Comparison of ENCODE assay signal across 16 mouse cellular contexts in genomic region chr7:28186631-28187030, GRCm38 (mm10). TPM values are rescaled to one million over a fixed set of nuclear protein-coding genes. Genes with fewer than 3 reads are reported as not detected.
"Had no signal": no experiment of that assay in that cellular context is flagged by ENCODE, and none has a peak within 500 bp of the region (broad histone marks: within the 10 kb centered on the region; RNA-seq: fewer than 3 reads in every experiment).

No protein-coding gene starts in this region.

- H3K27me3 ChIP-seq: midbrain, embryonic 15.5 days; neural tube, embryonic 12.5 days had no signal

- H3K9me3 ChIP-seq: limb, embryonic 10.5 days; midbrain, embryonic 15.5 days; neural tube, embryonic 12.5 days had no signal

- H3K4me1 ChIP-seq: limb, embryonic 10.5 days; neural tube, embryonic 12.5 days had no signal

- H3K4me3 ChIP-seq: layer of hippocampus, adult 2 months; limb, embryonic 10.5 days; midbrain, embryonic 15.5 days; neural tube, embryonic 12.5 days had no signal

- ATAC-seq: midbrain, embryonic 15.5 days had no signal

- H3K27ac ChIP-seq: layer of hippocampus, adult 2 months; limb, embryonic 10.5 days; liver, embryonic 14.5 days; midbrain, embryonic 15.5 days; neural tube, embryonic 12.5 days; stomach, postnatal 0 days had no signal

- DNase-seq: kidney, adult 9 months; kidney, postnatal 10 days; kidney, postnatal 4 days; lung, adult 2 months; lung, postnatal 36 days; thymus, postnatal 4 days had no signal

- H3K9ac ChIP-seq: liver, embryonic 14.5 days; midbrain, embryonic 15.5 days; neural tube, embryonic 12.5 days had no signal

- H3K4me2 ChIP-seq: midbrain, embryonic 15.5 days; neural tube, embryonic 12.5 days had no signal

RNA-seq across cellular contexts. Expression of gene 9530053A07Rik, which starts 57.4 kb away (rescaled TPM):
- total RNA-seq: megakaryocyte progenitor cell, adult 5-6 weeks; monocyte, adult 5-6 weeks; neutrophil, adult 5-6 weeks had no signal
- polyA plus RNA-seq: limb, embryonic 14.5 days; liver, embryonic 14.5 days had no signal
